Mouse (Mus musculus): ENCODE measurements around the gene Serinc3. TPM values are rescaled to one million over a fixed set of nuclear protein-coding genes. Genes with fewer than 3 reads are reported as not detected.

Gene Serinc3
- total RNA-seq, 2 experiments from 2014 or later = 223 to 236 TPM

GRCm38 (mm10) chr2:163596873-163597155 is 48.1 kb downstream of the Serinc3 start:
- no peak for DNase-seq (ENCODE audit: low spot score in 2 of 2)

- DNase-seq (ENCODE audit: low spot score in 2 of 2) = no peak
Observed at GRCm38 (mm10) chr2:163596057-163596872, 48.7 kb downstream of the Serinc3 start.

GRCm38 (mm10) chr2:163595119-163595518 is 49.8 kb downstream of the Serinc3 start:
- no peak for DNase-seq (ENCODE audit: low spot score in 2 of 2)

GRCm38 (mm10) chr2:163593636-163594282 is 51.2 kb downstream of the Serinc3 start:
- DNase-seq (ENCODE audit: low spot score in 2 of 2) = no peak

- DNase-seq (ENCODE audit: low spot score in 2 of 2) = no peak
Observed at GRCm38 (mm10) chr2:163592084-163592483, 52.8 kb downstream of the Serinc3 start.

- no peak for DNase-seq (ENCODE audit: low spot score in 2 of 2)
Observed at GRCm38 (mm10) chr2:163590996-163591395, 53.9 kb downstream of the Serinc3 start.

- no peak for DNase-seq (ENCODE audit: low spot score in 2 of 2)
Observed at GRCm38 (mm10) chr2:163590211-163590610, 54.7 kb downstream of the Serinc3 start.

- no peak for DNase-seq (ENCODE audit: low spot score in 2 of 2)
Observed at GRCm38 (mm10) chr2:163587506-163587905, 57.4 kb downstream of the Serinc3 start.

- no peak for DNase-seq (ENCODE audit: low spot score in 2 of 2)
Observed at GRCm38 (mm10) chr2:163586384-163587261, 58.3 kb downstream of the Serinc3 start.

GRCm38 (mm10) chr2:163584088-163584426 is 60.9 kb downstream of the Serinc3 start:
- no peak for DNase-seq (ENCODE audit: low spot score in 2 of 2)

- no peak for DNase-seq (ENCODE audit: low spot score in 2 of 2)
Observed at GRCm38 (mm10) chr2:163583226-163584087, 61.5 kb downstream of the Serinc3 start.

GRCm38 (mm10) chr2:163580069-163580945 is 64.6 kb downstream of the Serinc3 start:
- DNase-seq (ENCODE audit: low spot score in 2 of 2) = no peak

GRCm38 (mm10) chr2:163577986-163578385 is 66.9 kb downstream of the Serinc3 start:
- no peak for DNase-seq (ENCODE audit: low spot score in 2 of 2)

GRCm38 (mm10) chr2:163575248-163575647 is 69.7 kb downstream of the Serinc3 start:
- DNase-seq (ENCODE audit: low spot score in 2 of 2) = no peak

GRCm38 (mm10) chr2:163574321-163574720 is 70.6 kb downstream of the Serinc3 start:
- DNase-seq (ENCODE audit: low spot score in 2 of 2) = no peak

Other genes starting within 250 kb of the Serinc3 start
- gene Jph2, start 247.1 kb downstream of the Serinc3 start, total RNA-seq (2021) = under 1 TPM; 0.56 to 0.58 TPM
- 10 to 100 TPM; 22.2 to 25.0 TPM for gene Oser1, start 220.4 kb downstream of the Serinc3 start, total RNA-seq (2021)
- gene Gdap1l1, start 206.7 kb downstream of the Serinc3 start, total RNA-seq (2021) = 10 to 100 TPM; 71.5 to 73.3 TPM
- 10 to 100 TPM; 20.1 to 20.8 TPM for gene Fitm2, start 172.5 kb downstream of the Serinc3 start, total RNA-seq (2021)
- gene R3hdml, start 152.8 kb downstream of the Serinc3 start, total RNA-seq (2021) = not detected
- gene Hnf4a, start 138.3 kb downstream of the Serinc3 start, total RNA-seq (2021) = not detected
- 10 to 100 TPM; 66.3 to 68.8 TPM for gene Ttpal, start 42.8 kb downstream of the Serinc3 start, total RNA-seq (2021)
- gene Pkig, start 13.3 kb upstream of the Serinc3 start, total RNA-seq (2021) = 100 to 1,000 TPM; 130 to 132 TPM
- gene Ada, start 105.1 kb upstream of the Serinc3 start, total RNA-seq (2021) = under 1 TPM; 0.70 to 0.80 TPM
- not detected for gene Ccn5, start 175.7 kb upstream of the Serinc3 start, total RNA-seq (2021)
- under 1 TPM; 0.30 to 0.63 TPM for gene Kcnk15, start 208.5 kb upstream of the Serinc3 start, total RNA-seq (2021)